Mouse (Mus musculus): ENCODE data around the gene Cmtm4. TPM values are rescaled to one million over a fixed set of nuclear protein-coding genes. Genes with fewer than 3 reads are reported as not detected.

Cmtm4 gene
- total and polyA plus RNA-seq, 3 experiments: 6.5 to 31.1 (median 12.0) TPM

- TF ChIP-seq POLR2AphosphoS2 (IDR thresholded peaks at IDR 0.05; ENCODE audit: low read length): no peak; the same call in 1 of the 2 replicates
- no peak; a peak in 1 of 4 replicates for TF ChIP-seq EP300 (IDR thresholded peaks at IDR 0.05; ENCODE audit: low read depth in 1 of 2, low read length in 2 of 2)
- TF ChIP-seq RCOR1 (IDR thresholded peaks at IDR 0.05; ENCODE audit: low read depth, low read length): 0 out of 2 replicates have a peak, but pooled peaks have one; percentile 19
- no peak for TF ChIP-seq ETS1 (IDR thresholded peaks at IDR 0.05; ENCODE audit: low read depth, low read length)
These were observed 55.1 kb downstream of the Cmtm4 start (continued) for GRCm38 (mm10) chr8:104340233-104341105.

- peaks cover 0 to 9% of the 10 kb centered on the region in 2 experiments; a peak in 2 of 4 replicates for H3K36me3 ChIP-seq (ENCODE audit: control insufficient read depth in 1 of 2, insufficient read depth in 2 of 2, low read length in 2 of 2)
- H3K9me3 ChIP-seq (replicated peaks; ENCODE audit: insufficient read depth, low read length): no peaks in the 10 kb centered on the region
- no peaks in the 10 kb centered on the region for H3K27me3 ChIP-seq (ENCODE audit: control insufficient read depth in 1 of 2, insufficient read depth in 2 of 2, low read length in 2 of 2)
- H3K27ac ChIP-seq (ENCODE audit: control insufficient read depth, low read depth, low read length): peak overlapping the region; percentile 66; the same call in 1 of the 2 replicates
- TF ChIP-seq USF1 (IDR thresholded peaks at IDR 0.05; ENCODE audit: low read depth, low read length) (no peak), KAT2A (conservative IDR thresholded peaks at IDR 0.05; ENCODE audit: low read depth, low read length) (no peak), UBTF (IDR thresholded peaks at IDR 0.05; ENCODE audit: borderline replicate concordance, insufficient read depth, low read depth, low read length) (no peak), BHLHE40 (IDR thresholded peaks at IDR 0.05; ENCODE audit: borderline replicate concordance, low read depth, low read length) (no peak), TCF12 (IDR thresholded peaks at IDR 0.05; ENCODE audit: low read depth, low read length) (no peak), MEF2A (IDR thresholded peaks at IDR 0.05; ENCODE audit: extremely low read depth, insufficient replicate concordance, low read depth, low read length, poor library complexity, severe bottlenecking) (no peak), SIN3A (IDR thresholded peaks at IDR 0.05; ENCODE audit: low read length) (no peak), ZNF384 (IDR thresholded peaks at IDR 0.05; ENCODE audit: low read depth, low read length) (no peak), HCFC1 (IDR thresholded peaks at IDR 0.05; ENCODE audit: low read depth, low read length) (no peak), MAX (IDR thresholded peaks at IDR 0.05; ENCODE audit: low read length) (no peak), NRF1 (IDR thresholded peaks at IDR 0.05; ENCODE audit: insufficient read depth, low read depth, low read length, poor library complexity, severe bottlenecking) (no peak), MYB (IDR thresholded peaks at IDR 0.05; ENCODE audit: low read depth, low read length) (no peak), POLR2A (IDR thresholded peaks at IDR 0.05; ENCODE audit: control insufficient read depth in 1 of 2, insufficient read depth in 1 of 2, low read depth in 1 of 2, low read length in 2 of 2, poor library complexity in 1 of 2) (no peak), MAFK (IDR thresholded peaks at IDR 0.05; ENCODE audit: borderline replicate concordance, low read depth, low read length) (no peak), GABPA (IDR thresholded peaks at IDR 0.05; ENCODE audit: low read depth, low read length) (no peak), MXI1 (IDR thresholded peaks at IDR 0.05; ENCODE audit: low read depth, low read length) (no peak), ZMIZ1 (IDR thresholded peaks at IDR 0.05; ENCODE audit: low read depth, low read length) (no peak), POLR2AphosphoS5 (IDR thresholded peaks at IDR 0.05; ENCODE audit: borderline replicate concordance, low read depth, low read length) (no peak), ETS1 (IDR thresholded peaks at IDR 0.05; ENCODE audit: low read depth, low read length) (no peak), JUND (IDR thresholded peaks at IDR 0.05; ENCODE audit: low read depth, low read length) (no peak)
- peak overlapping the region; percentile 76 for H3K9ac ChIP-seq (ENCODE audit: control insufficient read depth, low read depth, low read length, poor library complexity, severe bottlenecking)
- H3K79me2 ChIP-seq (ENCODE audit: control insufficient read depth, insufficient read depth, low read length, poor library complexity): peaks cover 10% of the 10 kb centered on the region
- DNase-seq (ENCODE audit: low read depth, low spot score): peak; percentile 44
- peak overlapping the region; percentile 59 to 90 for H3K4me3 ChIP-seq (ENCODE audit: control insufficient read depth in 1 of 2, insufficient read depth in 1 of 2, low read depth in 2 of 2, low read length in 2 of 2)
- peaks cover 0 to 7% of the 10 kb centered on the region in 2 experiments; a peak in 2 of 4 replicates for H3K4me1 ChIP-seq (ENCODE audit: control insufficient read depth in 1 of 2, insufficient read depth in 2 of 2, low read length in 2 of 2)
These were observed 55.7 kb downstream of the Cmtm4 start for GRCm38 (mm10) chr8:104339983-104340232.
